Mouse (Mus musculus): ENCODE measurements at regions not wholly inside any gene's neighbourhood (a gene's known extent, or its start where the extent isn't known, plus 50 kb on each side); places are given as distances from the start of the nearest gene placed in this dataset.
A peak's percentile ranks its signal among the peaks of the same experiment; 100 is the strongest.

DNA sequence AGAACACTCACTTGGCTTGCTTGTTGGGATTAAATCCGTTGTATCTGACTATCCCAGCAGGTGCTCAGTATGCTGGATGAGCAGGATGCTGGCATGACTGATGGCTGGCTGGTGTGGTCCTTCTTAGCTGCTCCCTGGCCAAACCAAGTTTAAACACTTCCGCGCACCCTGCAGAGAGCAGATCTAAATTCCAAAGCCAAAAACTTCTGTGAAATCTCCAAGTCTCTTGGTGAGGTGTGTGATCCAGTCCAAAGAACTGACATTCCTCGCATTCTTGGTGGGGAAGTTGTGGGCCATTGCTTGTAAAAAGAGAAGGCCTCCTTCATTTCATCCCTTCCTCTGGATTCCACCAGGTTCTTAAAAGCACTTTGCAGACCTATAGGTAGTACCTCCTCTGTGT lies 1200.9 kb upstream of the A1bg start:
- Histone ChIP-seq H3K4me3 (ENCODE audit: inconsistent target) (no peak overlapping the region), H3K27ac (no peak overlapping the region), H3K36me3 (ENCODE audit: inconsistent target) (no peaks in the 10 kb centered on the region), H3K79me2 (ENCODE audit: inconsistent target) (peaks cover 12% of the 10 kb centered on the region)
- 94% methylated on average over 4 of the region's 4 CpGs for WGBS (ENCODE audit: missing documents)

DNA sequence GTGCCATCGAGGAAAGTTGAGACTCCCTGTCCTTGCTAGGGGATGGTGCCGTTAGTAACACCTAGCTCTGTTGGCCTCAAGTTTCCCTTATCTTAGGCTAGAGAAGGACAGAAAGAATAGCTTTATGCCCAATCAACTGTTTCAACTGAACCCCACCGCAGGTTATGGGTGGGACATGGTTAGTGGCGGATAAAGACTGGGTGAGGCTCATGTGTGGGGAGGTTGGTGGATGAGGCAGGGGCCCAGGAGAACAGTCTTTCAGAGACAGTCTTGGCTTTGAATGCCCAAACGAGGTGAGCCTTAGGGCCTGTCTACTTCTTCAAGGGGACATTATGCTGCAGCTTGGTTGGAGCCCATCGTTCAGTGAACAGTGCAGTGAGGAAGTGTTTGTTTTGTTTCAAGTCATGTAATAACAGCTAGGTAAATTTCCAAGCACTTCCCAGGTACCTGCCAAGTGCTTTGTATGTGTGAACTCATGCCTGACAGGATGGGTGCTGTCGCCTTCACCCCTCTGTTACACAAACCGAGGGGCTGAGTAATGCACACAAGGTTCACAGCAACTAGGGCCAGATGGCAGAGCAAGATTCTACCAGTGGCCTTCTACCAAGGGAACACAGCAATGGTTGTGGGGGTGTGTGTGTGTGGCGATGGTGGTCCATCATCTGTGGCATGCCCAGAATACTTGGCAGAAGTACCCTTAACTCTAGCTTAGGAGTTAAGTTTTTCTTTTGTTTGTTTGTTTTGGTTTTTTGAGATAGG lies 1199.6 kb upstream of the A1bg start:
- H3K4me3 ChIP-seq (ENCODE audit: inconsistent target) = no peak overlapping the region
- WGBS (ENCODE audit: missing documents) = 92% methylated on average over 9 of the region's 9 CpGs
- H3K27ac ChIP-seq = no peak overlapping the region
- peaks cover 12% of the 10 kb centered on the region for H3K79me2 ChIP-seq (ENCODE audit: inconsistent target)
- H3K36me3 ChIP-seq (ENCODE audit: inconsistent target) = no peaks in the 10 kb centered on the region

DNA sequence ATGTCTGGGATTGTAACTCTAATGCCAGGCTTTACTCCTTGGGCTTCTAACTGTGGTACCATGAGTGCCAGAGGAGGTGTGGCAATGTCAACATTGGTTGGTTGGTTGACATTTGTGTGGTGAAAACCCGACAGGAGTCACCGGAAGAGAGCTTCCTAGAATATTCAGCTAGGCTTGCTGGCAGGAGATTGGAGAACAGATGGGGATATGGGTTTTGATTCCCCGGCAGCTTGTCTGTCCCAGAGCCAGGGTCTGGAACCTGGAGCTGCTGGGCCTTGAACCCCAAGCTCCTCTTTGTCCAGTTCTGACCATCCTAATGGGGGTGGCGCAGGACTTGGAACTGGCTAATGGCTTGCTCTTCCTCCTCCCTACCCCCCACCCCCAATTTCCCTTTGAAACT lies 1198.9 kb upstream of the A1bg start:
- Histone ChIP-seq H3K36me3 (ENCODE audit: inconsistent target) (no peaks in the 10 kb centered on the region), H3K79me2 (ENCODE audit: inconsistent target) (peaks cover 12% of the 10 kb centered on the region), H3K4me3 (ENCODE audit: inconsistent target) (no peak overlapping the region), H3K27ac (no peak overlapping the region)
- WGBS (ENCODE audit: missing documents) = 96% methylated on average over 4 of the region's 4 CpGs

DNA sequence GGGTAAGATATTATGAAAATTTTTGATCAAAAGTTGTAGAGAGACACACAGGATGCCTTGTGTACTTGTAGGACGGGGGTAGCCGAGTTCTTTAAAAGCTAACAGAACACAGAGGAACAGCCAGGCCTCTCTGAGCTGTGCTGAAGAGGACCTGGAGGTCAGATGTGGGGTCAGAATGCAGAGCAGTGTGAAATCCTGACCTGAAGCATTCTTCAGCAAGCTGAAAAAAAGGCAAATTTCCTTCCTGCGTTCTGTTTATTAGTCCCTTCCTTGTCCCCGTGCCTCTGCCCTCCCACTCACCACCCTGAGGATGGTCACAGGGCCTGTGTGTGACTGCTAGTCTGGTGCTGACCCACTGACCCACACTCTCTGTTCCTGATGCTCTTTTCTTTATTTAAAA lies 1197.9 kb upstream of the A1bg start:
- Histone ChIP-seq H3K36me3 (ENCODE audit: inconsistent target) (no peaks in the 10 kb centered on the region), H3K4me3 (ENCODE audit: inconsistent target) (no peak overlapping the region), H3K27ac (no peak overlapping the region), H3K79me2 (ENCODE audit: inconsistent target) (peaks cover 10% of the 10 kb centered on the region)
- 83% methylated on average over 4 of the region's 4 CpGs for WGBS (ENCODE audit: missing documents)

DNA sequence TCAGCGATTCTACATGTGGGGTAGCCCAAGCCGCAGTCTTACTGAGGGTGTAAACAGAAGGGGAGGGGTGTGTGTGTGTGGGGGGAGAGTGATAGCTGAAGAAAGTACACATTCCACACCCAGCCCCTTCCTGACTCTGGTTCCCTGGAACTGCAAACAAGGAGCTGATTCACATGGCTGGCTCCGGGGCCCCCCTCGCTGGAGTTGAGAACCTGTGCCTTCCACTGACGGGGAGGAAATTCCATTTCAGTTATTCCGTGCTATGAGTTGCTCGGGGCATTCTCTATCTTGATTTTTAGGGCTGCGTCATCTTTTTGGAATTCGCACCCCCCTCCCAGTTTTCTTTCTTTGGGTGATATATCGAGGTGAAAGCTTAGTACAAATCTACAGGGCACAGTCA lies 1196.2 kb upstream of the A1bg start:
- peaks cover 20% of the 10 kb centered on the region for H3K79me2 ChIP-seq (ENCODE audit: inconsistent target)
- H3K36me3 ChIP-seq (ENCODE audit: inconsistent target) = no peaks in the 10 kb centered on the region
- no peak overlapping the region for H3K4me3 ChIP-seq (ENCODE audit: inconsistent target)
- H3K27ac ChIP-seq = no peak overlapping the region
- WGBS (ENCODE audit: missing documents) = 96% methylated on average over 10 of the region's 10 CpGs

- Histone ChIP-seq H3K79me2 (ENCODE audit: inconsistent target) (peaks cover 22% of the 10 kb centered on the region), H3K27ac (no peak overlapping the region), H3K36me3 (ENCODE audit: inconsistent target) (no peaks in the 10 kb centered on the region), H3K4me3 (ENCODE audit: inconsistent target) (no peak overlapping the region)
- 20% methylated on average over 1 of the region's 1 CpGs for WGBS (ENCODE audit: missing documents)
These were observed 1193.4 kb upstream of the A1bg start for GRCm38 (mm10) chr15:62116184-62116583.

- WGBS (ENCODE audit: missing documents) = 93% methylated on average over 4 of the region's 4 CpGs
- Histone ChIP-seq H3K4me3 (ENCODE audit: inconsistent target) (no peak overlapping the region), H3K27ac (no peak overlapping the region), H3K79me2 (ENCODE audit: inconsistent target) (peaks cover 35% of the 10 kb centered on the region), H3K36me3 (ENCODE audit: inconsistent target) (no peaks in the 10 kb centered on the region)
These were observed 1192.0 kb upstream of the A1bg start for GRCm38 (mm10) chr15:62114815-62115214.

DNA sequence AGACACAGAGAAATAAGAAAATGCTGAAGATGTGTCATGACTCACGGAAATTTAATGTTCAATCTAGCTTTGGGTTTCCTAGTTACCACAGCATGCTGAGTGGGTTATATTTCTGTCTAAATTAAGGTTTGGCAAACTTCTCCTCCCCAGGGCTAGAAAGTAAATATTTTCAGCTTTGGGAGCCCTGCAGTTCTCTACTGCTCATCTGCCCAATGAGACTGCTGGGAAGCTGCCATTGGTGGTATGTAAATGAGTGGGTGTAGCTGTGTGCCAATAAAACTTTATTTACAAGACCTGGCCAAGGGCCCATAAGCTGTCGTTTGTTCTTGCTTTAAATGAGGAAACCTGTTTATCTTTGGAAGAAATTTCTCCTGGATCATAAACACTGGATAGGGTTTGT lies 1189.3 kb upstream of the A1bg start:
- H3K36me3 ChIP-seq (ENCODE audit: inconsistent target) = no peaks in the 10 kb centered on the region
- H3K79me2 ChIP-seq (ENCODE audit: inconsistent target) = peaks cover 53% of the 10 kb centered on the region
- no peak overlapping the region for H3K4me3 ChIP-seq (ENCODE audit: inconsistent target)
- 87% methylated on average over 2 of the region's 2 CpGs for WGBS (ENCODE audit: missing documents)
- H3K27ac ChIP-seq = no peak overlapping the region

GRCm38 (mm10) chr15:62107976-62108375 lies 1185.2 kb upstream of the A1bg start:
- Histone ChIP-seq H3K79me2 (ENCODE audit: inconsistent target) (peaks cover 38% of the 10 kb centered on the region), H3K36me3 (ENCODE audit: inconsistent target) (no peaks in the 10 kb centered on the region), H3K27ac (no peak overlapping the region), H3K4me3 (ENCODE audit: inconsistent target) (no peak overlapping the region)
- WGBS (ENCODE audit: missing documents) = 77% methylated on average over 3 of the region's 3 CpGs

DNA sequence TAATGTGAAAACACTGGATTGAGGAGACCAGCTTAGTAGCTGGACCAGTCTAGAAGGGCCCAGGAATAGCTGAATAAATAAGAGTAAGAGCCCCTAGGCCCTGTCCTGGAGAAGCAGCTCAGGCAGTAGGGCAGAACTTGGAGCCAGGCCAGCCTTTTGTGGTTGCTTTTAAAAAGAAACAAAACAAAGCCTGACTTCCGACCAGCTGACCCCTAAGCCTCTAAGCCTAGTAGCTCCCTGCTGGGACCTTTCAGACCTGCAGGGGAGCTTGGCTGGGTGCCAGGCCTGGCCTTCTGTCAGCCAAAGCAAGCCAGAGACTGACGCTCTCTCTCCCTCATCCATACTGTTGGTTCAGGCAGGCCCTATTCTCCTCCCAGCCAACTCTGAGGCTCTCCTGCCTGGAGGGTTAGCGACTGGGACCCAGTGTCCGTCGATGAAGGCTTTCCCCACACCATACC lies 1183.7 kb upstream of the A1bg start:
- WGBS (ENCODE audit: missing documents) = 31% methylated on average over 4 of the region's 5 CpGs
- peak overlapping the region; percentile 24 for H3K27ac ChIP-seq
- no peak overlapping the region for H3K4me3 ChIP-seq (ENCODE audit: inconsistent target)
- H3K79me2 ChIP-seq (ENCODE audit: inconsistent target) = peaks cover 38% of the 10 kb centered on the region
- H3K36me3 ChIP-seq (ENCODE audit: inconsistent target) = no peaks in the 10 kb centered on the region

DNA sequence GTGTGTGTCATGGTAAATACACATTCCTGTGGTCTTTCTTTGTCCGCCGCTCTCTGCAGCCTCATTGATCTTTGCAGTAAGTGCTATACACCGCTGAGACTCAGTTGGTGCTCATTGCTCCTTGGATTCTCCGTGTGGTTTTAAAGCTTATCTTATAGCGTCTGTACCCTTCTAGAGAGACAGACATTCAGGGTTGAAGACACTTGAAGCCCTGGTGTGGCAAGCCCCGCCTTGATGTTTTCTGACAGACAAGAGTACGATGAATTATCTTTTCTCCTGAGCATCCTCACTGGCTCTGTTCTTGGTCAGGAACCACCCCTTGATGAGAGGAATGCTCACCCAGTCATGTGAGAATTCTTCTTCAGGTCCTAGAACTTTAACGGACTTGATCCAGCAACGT lies 1182.7 kb upstream of the A1bg start:
- WGBS (ENCODE audit: missing documents) = 97% methylated on average over 9 of the region's 9 CpGs
- H3K27ac ChIP-seq = peak overlapping the region; percentile 19; the same call in 1 of the 2 replicates
- H3K4me3 ChIP-seq (ENCODE audit: inconsistent target) = no peak overlapping the region
- H3K79me2 ChIP-seq (ENCODE audit: inconsistent target) = peaks cover 32% of the 10 kb centered on the region
- H3K36me3 ChIP-seq (ENCODE audit: inconsistent target) = no peaks in the 10 kb centered on the region

GRCm38 (mm10) chr15:62104653-62105052 lies 1181.8 kb upstream of the A1bg start:
- H3K27ac ChIP-seq = peak overlapping the region; percentile 19
- 16% methylated on average over 7 of the region's 7 CpGs for WGBS (ENCODE audit: missing documents)
- H3K4me3 ChIP-seq (ENCODE audit: inconsistent target) = no peak overlapping the region
- H3K79me2 ChIP-seq (ENCODE audit: inconsistent target) = peaks cover 23% of the 10 kb centered on the region
- H3K36me3 ChIP-seq (ENCODE audit: inconsistent target) = no peaks in the 10 kb centered on the region

DNA sequence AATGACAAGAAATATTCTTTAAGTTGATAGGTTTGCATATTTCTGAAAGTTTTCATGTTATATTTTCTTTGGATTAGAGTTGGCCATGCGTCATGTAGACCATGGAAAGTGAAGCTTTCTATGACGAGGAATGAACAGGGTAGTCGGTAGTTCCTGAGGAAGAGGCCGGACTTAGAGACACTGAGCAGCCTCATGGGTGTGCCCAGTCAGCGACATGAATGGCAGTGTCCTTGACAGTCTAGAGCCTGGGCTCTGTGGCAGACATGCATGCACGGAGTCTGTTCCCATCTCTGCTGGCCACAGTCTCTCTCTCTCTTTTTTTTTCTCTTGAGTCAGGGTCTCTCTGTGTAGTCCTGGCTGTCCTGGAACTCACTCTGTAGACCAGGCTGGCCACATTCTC lies 1176.9 kb upstream of the A1bg start:
- Histone ChIP-seq H3K79me2 (ENCODE audit: inconsistent target) (peaks cover 7% of the 10 kb centered on the region), H3K4me3 (ENCODE audit: inconsistent target) (no peak overlapping the region), H3K27ac (no peak overlapping the region), H3K36me3 (ENCODE audit: inconsistent target) (no peaks in the 10 kb centered on the region)
- 95% methylated on average over 6 of the region's 6 CpGs for WGBS (ENCODE audit: missing documents)

- H3K36me3 ChIP-seq (ENCODE audit: inconsistent target) = no peaks in the 10 kb centered on the region
- no peak overlapping the region for H3K4me3 ChIP-seq (ENCODE audit: inconsistent target)
- no peak overlapping the region for H3K27ac ChIP-seq
- 92% methylated on average over 15 of the region's 16 CpGs for WGBS (ENCODE audit: missing documents)
- H3K79me2 ChIP-seq (ENCODE audit: inconsistent target) = peaks cover 10% of the 10 kb centered on the region
These were observed 1176.2 kb upstream of the A1bg start for GRCm38 (mm10) chr15:62098791-62099660.

GRCm38 (mm10) chr15:62096778-62097177 lies 1174.0 kb upstream of the A1bg start:
- H3K79me2 ChIP-seq (ENCODE audit: inconsistent target) = peaks cover 10% of the 10 kb centered on the region
- H3K27ac ChIP-seq = no peak overlapping the region
- 83% methylated on average over 7 of the region's 7 CpGs for WGBS (ENCODE audit: missing documents)
- no peak overlapping the region for H3K4me3 ChIP-seq (ENCODE audit: inconsistent target)
- H3K36me3 ChIP-seq (ENCODE audit: inconsistent target) = no peaks in the 10 kb centered on the region

Data from macrophage (primary cell).